Mouse (Mus musculus) limb, embryonic 11.5 days (tissue): ENCODE measurements around the gene Gns. TPM values are rescaled to one million over a fixed set of nuclear protein-coding genes. Genes with fewer than 3 reads are reported as not detected.
A peak's percentile ranks its signal among the peaks of the same experiment; 100 is the strongest.

Source experiments
- ATAC-seq: fragments of 200-750 bp; cut with Nextera tagmentation; 2 replicates; pipeline ENCODE4 v1.8.0; 2017; ENCODE audit warnings: low read depth; ENCODE audit not compliant: insufficient number of reproducible peaks, low FRiP score, low TSS enrichment
- DNase-seq: peaks from one replicate; pipeline ENCODE4 v3.0.0-alpha.2; 2015; ENCODE audit warnings: low spot score
- H3K27ac ChIP-seq: fragments of 300-500 bp; sonication (generic); replicated peaks from 2 replicates; pipeline ENCODE4 v1.5.1; 2014; ENCODE audit warnings: low read depth, mild to moderate bottlenecking, low read length
- H3K27me3 ChIP-seq: fragments of 300-500 bp; sonication (generic); 2 replicates; pipeline ENCODE4 v1.6.1; 2014; ENCODE audit warnings: mild to moderate bottlenecking, low read length, mixed read lengths; ENCODE audit not compliant: control insufficient read depth, insufficient read depth
- H3K36me3 ChIP-seq: fragments of 300-500 bp; sonication (generic); 2 replicates; pipeline ENCODE4 v1.6.1; 2014; ENCODE audit warnings: mild to moderate bottlenecking, low read length, moderate library complexity, mixed read lengths; ENCODE audit not compliant: control insufficient read depth, insufficient read depth
- H3K4me1 ChIP-seq: fragments of 300-500 bp; sonication (generic); 2 replicates; pipeline ENCODE4 v1.6.1; 2014; ENCODE audit warnings: low read length, mixed read lengths; ENCODE audit not compliant: control insufficient read depth, insufficient read depth
- H3K4me2 ChIP-seq: fragments of 300-500 bp; sonication (generic); 2 replicates; pipeline ENCODE4 v1.6.1; 2014; ENCODE audit warnings: low read depth, mild to moderate bottlenecking, moderate library complexity; ENCODE audit not compliant: severe bottlenecking
- H3K4me3 ChIP-seq: fragments of 300-500 bp; sonication (generic); 2 replicates; pipeline ENCODE4 v1.5.1; 2014; ENCODE audit warnings: low read depth, low read length
- H3K9ac ChIP-seq: fragments of 300-500 bp; sonication (generic); 2 replicates; pipeline ENCODE4 v1.6.1; 2014; ENCODE audit warnings: mild to moderate bottlenecking, low read length
- H3K9me3 ChIP-seq: fragments of 300-500 bp; sonication (generic); 2 replicates; pipeline ENCODE4 v1.6.1; 2016; ENCODE audit warnings: low read length; ENCODE audit not compliant: control insufficient read depth
- WGBS: fragments of 180-500 bp; shearing (Covaris S2); extraction: QIAGEN DNeasy Blood & Tissue Kit; methylation state at CpG from one replicate; pipeline ENCODE4 v1.1.7; 2014; 5-methylcytosine and 5-hydroxymethylcytosine counted together
- polyA plus RNA-seq: library from polyadenylated mRNA; unstranded; fragments of >200 nt; fragmentation: Nextera tagmentation; extraction: Ambion mirVana; gene quantifications from 2 replicates; pipeline ENCODE4 v1.2.1, GENCODE M21; 2014

The Gns gene
- polyA plus RNA-seq, 1 experiment from 2014 or later, result 37.1 TPM

DNA sequence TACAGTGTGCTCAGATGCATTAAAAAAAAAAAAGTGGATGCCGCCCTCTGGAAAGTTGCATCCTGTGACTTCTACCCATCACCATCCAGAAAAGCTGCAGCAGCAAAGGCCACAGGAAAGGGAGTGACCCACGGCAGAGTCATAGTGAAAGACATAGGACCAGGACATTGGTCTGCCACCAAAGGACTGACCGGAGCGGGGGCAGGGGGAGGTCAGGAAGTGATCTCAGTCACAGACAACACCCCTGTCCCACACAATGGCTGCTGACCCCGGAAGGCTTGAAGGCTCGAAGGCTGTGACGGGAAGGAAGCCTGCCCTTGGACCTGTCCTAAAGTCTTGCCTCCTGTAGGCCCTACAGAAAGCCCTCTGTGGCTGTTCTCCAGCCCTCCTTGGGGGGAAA lies 36.1 kb downstream of the Gns start:
- no peak for DNase-seq
- H3K4me2 ChIP-seq, result no peak overlapping the region
- no peak overlapping the region for H3K9ac ChIP-seq
- H3K27me3 ChIP-seq, result no peaks in the 10 kb centered on the region
- H3K36me3 ChIP-seq, result no peaks in the 10 kb centered on the region
- no peak for ATAC-seq
- no peak overlapping the region for H3K27ac ChIP-seq
- H3K4me1 ChIP-seq, result no peaks in the 10 kb centered on the region
- H3K4me3 ChIP-seq, result no peak overlapping the region
- no peaks in the 10 kb centered on the region for H3K9me3 ChIP-seq
- 87% methylated on average over 7 of the region's 7 CpGs for WGBS

DNA sequence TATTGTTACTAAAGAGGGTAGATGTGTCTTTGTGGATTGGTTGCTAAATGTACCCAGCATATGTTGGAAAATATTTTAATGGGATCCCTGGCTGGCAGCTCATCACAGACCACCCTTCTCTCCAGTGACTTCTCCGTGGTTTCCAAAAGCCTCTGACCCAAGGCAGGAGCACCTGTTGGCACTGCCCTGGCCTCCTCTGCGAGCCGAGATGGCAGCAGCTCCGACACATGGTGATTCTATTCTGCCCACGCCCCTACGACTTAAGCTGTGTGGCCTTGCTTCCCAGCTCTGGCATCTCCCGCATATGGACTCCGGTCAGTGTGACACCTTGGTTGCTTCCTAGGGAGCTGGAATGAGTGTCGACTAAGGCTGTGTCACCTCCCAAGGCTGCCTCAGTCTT lies 38.2 kb downstream of the Gns start:
- ATAC-seq, result no peak
- DNase-seq, result no peak
- Histone ChIP-seq H3K27me3 (no peaks in the 10 kb centered on the region), H3K27ac (no peak overlapping the region), H3K4me1 (no peaks in the 10 kb centered on the region), H3K4me3 (no peak overlapping the region), H3K4me2 (no peak overlapping the region), H3K36me3 (no peaks in the 10 kb centered on the region), H3K9ac (no peak overlapping the region), H3K9me3 (no peaks in the 10 kb centered on the region)
- WGBS, result 59% methylated on average over 9 of the region's 9 CpGs

DNA sequence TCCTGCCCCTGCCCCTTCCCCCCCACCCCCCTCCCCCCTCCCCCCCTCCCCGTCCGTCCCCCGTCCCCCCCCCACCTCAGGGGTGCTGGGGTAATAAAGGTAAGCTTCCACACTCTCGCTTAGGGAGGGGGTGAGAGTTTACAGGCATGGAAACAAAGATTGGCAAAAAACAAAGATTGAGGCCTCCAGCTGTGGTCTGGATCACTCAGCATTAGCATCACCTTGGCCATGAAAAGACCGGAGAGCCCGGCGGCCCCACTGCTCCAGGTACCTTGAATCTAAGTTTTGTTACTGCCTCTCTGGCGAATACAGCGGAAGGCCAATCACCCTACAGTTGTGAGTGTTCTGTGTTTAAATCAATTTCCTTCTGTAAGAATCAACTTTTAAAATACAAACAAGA lies 39.1 kb downstream of the Gns start:
- no peak for ATAC-seq
- Histone ChIP-seq H3K9me3 (no peaks in the 10 kb centered on the region), H3K36me3 (no peaks in the 10 kb centered on the region), H3K27me3 (no peaks in the 10 kb centered on the region), H3K4me2 (no peak overlapping the region), H3K4me3 (no peak overlapping the region), H3K9ac (no peak overlapping the region), H3K27ac (no peak overlapping the region), H3K4me1 (no peaks in the 10 kb centered on the region)
- no peak for DNase-seq
- 56% methylated on average over 6 of the region's 9 CpGs for WGBS

DNA sequence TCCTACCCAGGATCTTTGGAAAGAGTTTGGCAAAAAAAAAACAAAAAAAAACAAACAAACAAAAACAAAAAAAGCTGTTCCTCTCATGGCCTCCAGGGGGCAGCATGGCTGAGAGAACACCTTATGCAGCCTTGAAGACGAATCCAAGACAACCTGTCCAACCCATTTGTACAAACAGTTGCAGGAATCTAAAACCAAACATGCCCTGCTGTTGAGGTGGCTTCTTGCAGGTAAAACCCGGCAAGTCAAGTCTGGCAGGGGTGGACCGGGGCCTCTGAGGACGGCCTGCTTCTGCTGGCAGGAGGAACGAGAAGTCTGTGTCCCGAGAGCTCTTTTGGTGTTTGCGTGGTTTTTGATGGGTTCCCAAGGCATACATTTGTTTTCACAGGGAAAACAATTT lies 44.8 kb downstream of the Gns start:
- H3K9ac ChIP-seq, result no peak overlapping the region
- 0 out of 2 replicates have a peak, but pooled peaks cover 2% of the 10 kb centered on the region for H3K36me3 ChIP-seq
- H3K9me3 ChIP-seq, result no peaks in the 10 kb centered on the region
- DNase-seq (peak; percentile 66), ATAC-seq (no peak)
- H3K27me3 ChIP-seq, result no peaks in the 10 kb centered on the region
- H3K4me3 ChIP-seq, result no peak overlapping the region
- WGBS, result 76% methylated on average over 7 of the region's 7 CpGs
- no peak overlapping the region for H3K4me2 ChIP-seq
- H3K4me1 ChIP-seq, result no peaks in the 10 kb centered on the region
- no peak overlapping the region for H3K27ac ChIP-seq

DNA sequence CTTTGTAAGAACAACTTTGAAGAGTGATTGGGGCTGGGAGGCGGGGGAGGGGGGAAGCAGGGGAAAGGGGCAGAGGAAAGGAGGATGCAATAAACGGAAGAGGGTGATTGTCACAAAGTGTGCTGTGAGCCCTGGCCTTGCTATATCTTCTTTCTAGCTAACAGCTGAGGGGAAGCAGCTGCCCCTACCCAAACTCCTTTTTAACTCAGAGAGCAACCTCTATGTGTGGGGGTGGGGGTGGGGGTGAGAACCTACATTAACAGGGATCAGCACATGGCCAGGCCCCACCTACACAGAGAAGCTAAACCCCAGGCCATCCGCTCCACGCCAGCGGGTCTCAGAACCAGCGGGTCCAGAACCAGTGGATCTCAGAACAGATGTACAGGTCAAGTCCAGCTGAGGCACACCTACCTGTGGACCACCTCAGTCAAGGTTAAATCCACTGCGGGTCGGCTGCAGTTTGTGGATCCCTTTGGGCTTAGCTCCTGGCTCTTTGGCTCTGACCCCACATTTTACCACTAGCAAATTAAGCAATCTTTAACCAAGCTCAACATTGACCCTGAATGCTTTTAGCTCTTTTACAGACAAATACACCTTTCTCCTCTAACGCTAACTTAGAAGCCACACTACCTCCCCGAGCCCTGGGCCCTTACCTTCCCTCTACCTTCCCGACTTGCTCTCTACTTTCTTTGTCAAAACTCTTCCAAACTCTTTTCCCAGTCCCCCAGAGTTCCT lies 47.0 kb downstream of the Gns start:
- DNase-seq (no peak), ATAC-seq (0 out of 2 replicates have a peak, but pooled peaks have one; percentile 36)
- H3K4me1 ChIP-seq, result no peaks in the 10 kb centered on the region
- no peak overlapping the region for H3K27ac ChIP-seq
- H3K27me3 ChIP-seq, result no peaks in the 10 kb centered on the region
- no peak overlapping the region for H3K4me2 ChIP-seq
- no peaks in the 10 kb centered on the region for H3K9me3 ChIP-seq
- 80% methylated on average over 11 of the region's 11 CpGs for WGBS
- no peak overlapping the region for H3K9ac ChIP-seq
- H3K4me3 ChIP-seq, result no peak overlapping the region
- peaks cover 7% of the 10 kb centered on the region; the same call in 1 of the 2 replicates for H3K36me3 ChIP-seq

DNA sequence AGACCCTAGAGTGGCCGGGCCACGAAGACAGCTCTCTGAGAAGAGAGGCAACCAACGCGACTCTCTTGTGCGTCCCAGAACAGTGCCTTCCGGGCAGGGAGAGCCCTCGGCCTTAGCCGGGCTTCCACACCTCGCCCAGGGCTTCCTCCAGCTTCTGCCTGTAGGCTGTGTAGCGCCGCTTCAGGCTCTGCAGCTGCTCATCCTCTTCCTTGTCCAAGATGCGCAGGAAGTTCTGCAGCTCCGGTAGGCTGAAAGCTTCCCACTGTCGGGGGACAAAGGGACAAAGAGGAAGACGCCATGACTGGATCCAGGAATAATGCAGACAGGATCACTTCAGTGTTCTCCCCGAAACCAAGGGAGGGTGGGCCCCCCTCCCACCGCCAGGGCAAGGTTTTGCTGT lies 47.9 kb downstream of the Gns start:
- no peaks in the 10 kb centered on the region for H3K9me3 ChIP-seq
- no peaks in the 10 kb centered on the region for H3K27me3 ChIP-seq
- DNase-seq (no peak), ATAC-seq (no peak)
- no peak overlapping the region for H3K9ac ChIP-seq
- 93% methylated on average over 17 of the region's 17 CpGs for WGBS
- H3K27ac ChIP-seq, result no peak overlapping the region
- peaks cover 7% of the 10 kb centered on the region; the same call in 1 of the 2 replicates for H3K36me3 ChIP-seq
- no peak overlapping the region for H3K4me2 ChIP-seq
- no peaks in the 10 kb centered on the region for H3K4me1 ChIP-seq
- no peak overlapping the region for H3K4me3 ChIP-seq

DNA sequence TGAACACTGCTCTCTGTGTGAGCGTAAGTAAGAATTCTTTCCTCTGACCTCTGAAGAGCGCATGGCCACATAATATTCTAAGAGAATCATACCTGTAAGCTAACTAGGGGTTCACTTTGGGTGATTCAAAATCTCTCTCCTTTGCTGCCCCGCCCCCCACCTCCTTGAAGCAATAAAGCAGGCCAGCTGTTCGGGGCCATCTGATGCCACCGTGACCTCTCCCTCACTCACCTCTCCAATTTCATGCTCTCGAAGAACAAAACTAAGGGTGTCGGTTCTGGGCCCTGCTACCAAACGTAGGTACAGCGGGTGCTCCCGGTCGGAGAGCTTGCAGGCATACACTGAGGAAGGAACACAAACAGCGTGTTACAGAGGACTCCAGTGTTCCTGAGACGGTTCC lies 49.2 kb downstream of the Gns start:
- no peak for DNase-seq

DNA sequence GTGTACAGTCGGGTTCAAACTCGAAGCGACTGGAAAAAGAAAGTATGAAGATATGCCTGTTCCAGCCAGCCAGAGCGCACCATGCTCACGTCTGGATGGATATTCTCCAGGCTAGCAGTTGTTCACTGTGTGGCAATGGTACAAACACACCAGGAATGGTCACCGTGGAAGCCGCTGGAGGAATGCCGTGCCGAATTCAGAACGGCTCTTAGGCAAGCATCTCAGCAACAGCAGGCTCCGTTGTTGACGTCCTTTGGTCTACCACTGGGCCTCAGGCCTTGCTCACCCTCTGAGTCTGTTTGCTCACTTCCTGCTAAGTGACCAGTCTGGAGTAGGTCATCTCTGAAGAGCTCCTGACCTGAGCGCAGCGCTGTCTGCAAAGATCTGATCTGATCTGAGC lies 53.9 kb downstream of the Gns start:
- Histone ChIP-seq H3K9ac (no peak overlapping the region), H3K36me3 (peaks cover 7% of the 10 kb centered on the region; the same call in 1 of the 2 replicates), H3K4me2 (no peak overlapping the region), H3K4me3 (no peak overlapping the region), H3K4me1 (peaks cover 7% of the 10 kb centered on the region), H3K27ac (no peak overlapping the region), H3K9me3 (no peaks in the 10 kb centered on the region), H3K27me3 (no peaks in the 10 kb centered on the region)
- 93% methylated on average over 14 of the region's 14 CpGs for WGBS
- ATAC-seq, result no peak
- no peak for DNase-seq

More for the DNA sequence above, 49.2 kb downstream of the Gns start:
- Histone ChIP-seq H3K27me3 (no peaks in the 10 kb centered on the region), H3K4me2 (no peak overlapping the region), H3K4me1 (no peaks in the 10 kb centered on the region), H3K9ac (no peak overlapping the region), H3K36me3 (peaks cover 7% of the 10 kb centered on the region; the same call in 1 of the 2 replicates), H3K27ac (no peak overlapping the region), H3K4me3 (no peak overlapping the region), H3K9me3 (no peaks in the 10 kb centered on the region)
- ATAC-seq, result no peak
- 72% methylated on average over 13 of the region's 13 CpGs for WGBS
